Mouse (Mus musculus) heart, adult 2 months (tissue): ENCODE results near the gene Klkb1. TPM values are rescaled to one million over a fixed set of nuclear protein-coding genes. Genes with fewer than 3 reads are reported as not detected.

Source experiments
- DNase-seq, 2 experiments: peaks; one replicate each; pipeline ENCODE4 v3.0.0; 2021
- H3K27ac ChIP-seq: fragments of 200-600 bp; 2 replicates; pipeline ENCODE4 v1.8.1; 2022
- H3K27me3 ChIP-seq: fragments of 200-500 bp; 2 replicates; pipeline ENCODE4 v1.6.1; 2012; ENCODE audit warnings: mild to moderate bottlenecking, low read length, inconsistent platforms, mixed read lengths; ENCODE audit not compliant: control insufficient read depth, insufficient read depth
- H3K36me3 ChIP-seq: fragments of 200-500 bp; 2 replicates; pipeline ENCODE4 v1.6.1; 2012; ENCODE audit warnings: low read length, inconsistent platforms; ENCODE audit not compliant: control insufficient read depth, insufficient read depth
- H3K4me1 ChIP-seq: fragments of 200-500 bp; 2 replicates; pipeline ENCODE4 v1.6.1; 2011; ENCODE audit warnings: low read length; ENCODE audit not compliant: control insufficient read depth, insufficient read depth
- H3K4me3 ChIP-seq: fragments of 200-600 bp; 2 replicates; pipeline ENCODE4 v1.8.1; 2022
- H3K79me2 ChIP-seq: fragments of 200-500 bp; replicated peaks from 2 replicates; pipeline ENCODE4 v1.6.1; 2012; ENCODE audit warnings: mild to moderate bottlenecking, inconsistent platforms, low read length, moderate library complexity, mixed read lengths; ENCODE audit not compliant: control insufficient read depth, insufficient read depth
- H3K9ac ChIP-seq: fragments of 200-500 bp; 2 replicates; pipeline ENCODE4 v1.6.1; 2012; ENCODE audit warnings: low read depth, mild to moderate bottlenecking, control low read depth, inconsistent platforms, low read length, mixed read lengths
- CTCF ChIP-seq: fragments of 200-600 bp; IDR thresholded peaks from 2 replicates; pipeline ENCODE4 v1.8.1; 2022; ENCODE audit warnings: antibody characterized with exemption, mild to moderate bottlenecking, moderate library complexity
- EP300 ChIP-seq: fragments of 200-500 bp; IDR thresholded peaks from 2 replicates; pipeline ENCODE4 v1.6.1; 2011; ENCODE audit warnings: low read depth, low read length, control low read depth; ENCODE audit not compliant: insufficient read depth
- POLR2A ChIP-seq: fragments of 200-500 bp; IDR thresholded peaks from 2 replicates; pipeline ENCODE4 v1.6.1; 2011; ENCODE audit warnings: mild to moderate bottlenecking, low read depth, low read length, control low read depth; ENCODE audit not compliant: insufficient read depth
- WGBS: fragments of 180-500 bp; shearing (Covaris S2); methylation state at CpG from one replicate; pipeline ENCODE4 v1.1.7; 2018; 5-methylcytosine and 5-hydroxymethylcytosine counted together
- intact Hi-C: fragments of 180-260 bp; cut with DNase I; formaldehyde crosslinking; loops from one replicate; pipeline ENCODE4 v1.15.1; 2025
- polyA plus RNA-seq: library from polyadenylated mRNA; depleted of rRNA; stranded (reverse); fragments of >200 nt; gene quantifications from 2 replicates; pipeline ENCODE4 v1.2.3, GENCODE M21; 2012
- total RNA-seq, 2 experiments: library from RNA; stranded (reverse); gene quantifications; 2 replicates each; pipeline ENCODE4 v1.2.3; 2021

The Klkb1 gene
- total and polyA plus RNA-seq, 3 experiments, result 0.04 TPM; not detected in 2

DNA sequence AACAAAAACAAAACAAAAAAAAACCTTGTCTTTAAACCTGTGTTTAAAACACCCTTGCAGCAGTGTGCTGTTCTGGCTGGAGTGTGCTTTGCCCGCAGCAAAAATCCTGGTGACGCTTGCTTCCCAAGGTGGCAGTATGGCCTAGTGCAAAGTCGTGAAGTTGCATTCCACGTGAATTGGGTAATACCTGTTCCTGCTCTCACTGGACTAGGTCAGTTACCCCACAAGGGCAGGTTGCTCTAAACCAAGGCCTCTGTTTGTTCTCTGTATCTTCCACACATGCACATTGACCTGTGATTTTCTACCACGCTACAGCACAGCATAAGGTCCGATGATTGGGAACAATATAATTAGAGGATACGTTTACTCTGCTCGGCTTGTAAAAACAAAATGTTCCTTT, 13.0 kb downstream of the Klkb1 start:
- Histone ChIP-seq H3K4me3 (no peak overlapping the region), H3K4me1 (no peaks in the 10 kb centered on the region), H3K79me2 (no peaks in the 10 kb centered on the region), H3K27me3 (no peaks in the 10 kb centered on the region), H3K9ac (no peak overlapping the region), H3K27ac (no peak overlapping the region), H3K36me3 (no peaks in the 10 kb centered on the region)
- TF ChIP-seq EP300 (no peak), POLR2A (no peak), CTCF (no peak)
- no peak for DNase-seq
- 78% methylated on average over 8 of the region's 8 CpGs for WGBS
- intact Hi-C loops, result no loop called here

DNA sequence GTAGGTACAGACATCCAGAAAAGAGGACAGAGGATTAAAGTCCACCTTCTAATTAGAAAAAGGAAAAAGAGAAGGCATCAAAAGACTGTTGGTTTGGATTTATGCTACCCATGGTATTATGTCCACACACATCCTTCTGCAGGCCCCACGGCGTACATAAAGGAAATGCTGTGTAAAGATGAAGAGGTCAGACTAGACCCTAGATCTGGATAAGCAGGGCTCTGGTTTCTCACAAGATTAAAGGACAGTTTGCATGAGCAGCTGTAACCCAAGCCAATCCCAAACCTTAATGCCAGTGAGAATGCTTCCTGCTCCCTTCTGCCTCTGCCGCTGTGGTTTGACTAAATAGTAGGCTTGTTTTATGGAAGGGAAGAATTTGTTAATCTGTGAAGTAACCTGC, 17.2 kb downstream of the Klkb1 start:
- 80% methylated on average over 3 of the region's 3 CpGs for WGBS
- H3K79me2 ChIP-seq, result no peaks in the 10 kb centered on the region
- no peak overlapping the region for H3K4me3 ChIP-seq
- DNase-seq, result no peak
- H3K27ac ChIP-seq, result no peak overlapping the region
- H3K36me3 ChIP-seq, result no peaks in the 10 kb centered on the region
- H3K27me3 ChIP-seq, result no peaks in the 10 kb centered on the region
- no peak overlapping the region for H3K9ac ChIP-seq
- intact Hi-C loops, result no loop called here
- no peak for TF ChIP-seq CTCF
- TF ChIP-seq POLR2A, result no peak
- TF ChIP-seq EP300, result no peak
- H3K4me1 ChIP-seq, result no peaks in the 10 kb centered on the region

DNA sequence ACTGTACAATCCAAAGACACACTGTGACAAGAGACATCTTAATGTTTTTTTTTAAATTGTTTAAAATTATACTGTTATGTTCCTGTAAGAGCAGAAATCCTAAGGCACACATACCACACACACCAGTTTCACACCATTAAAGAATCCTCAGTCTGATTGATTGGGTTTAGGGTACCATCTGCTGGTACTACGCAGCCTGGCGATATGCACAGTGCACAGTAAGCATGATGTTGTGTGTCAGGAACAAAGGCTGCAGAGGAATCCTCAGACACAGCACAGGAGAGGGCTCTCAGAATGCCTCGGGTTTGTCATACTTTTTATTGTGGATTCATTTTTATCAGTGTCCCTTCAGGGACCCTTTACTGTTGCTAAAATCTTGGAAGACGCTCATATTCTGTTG, 20.3 kb downstream of the Klkb1 start:
- H3K9ac ChIP-seq, result no peak overlapping the region
- H3K36me3 ChIP-seq, result no peaks in the 10 kb centered on the region
- WGBS, result 78% methylated on average over 4 of the region's 4 CpGs
- H3K4me3 ChIP-seq, result no peak overlapping the region
- H3K79me2 ChIP-seq, result no peaks in the 10 kb centered on the region
- no peaks in the 10 kb centered on the region for H3K4me1 ChIP-seq
- no peak overlapping the region for H3K27ac ChIP-seq
- DNase-seq, result no peak
- no peak for TF ChIP-seq EP300
- no peak for TF ChIP-seq POLR2A
- TF ChIP-seq CTCF, result no peak
- intact Hi-C loops, result no loop called here
- no peaks in the 10 kb centered on the region for H3K27me3 ChIP-seq

DNA sequence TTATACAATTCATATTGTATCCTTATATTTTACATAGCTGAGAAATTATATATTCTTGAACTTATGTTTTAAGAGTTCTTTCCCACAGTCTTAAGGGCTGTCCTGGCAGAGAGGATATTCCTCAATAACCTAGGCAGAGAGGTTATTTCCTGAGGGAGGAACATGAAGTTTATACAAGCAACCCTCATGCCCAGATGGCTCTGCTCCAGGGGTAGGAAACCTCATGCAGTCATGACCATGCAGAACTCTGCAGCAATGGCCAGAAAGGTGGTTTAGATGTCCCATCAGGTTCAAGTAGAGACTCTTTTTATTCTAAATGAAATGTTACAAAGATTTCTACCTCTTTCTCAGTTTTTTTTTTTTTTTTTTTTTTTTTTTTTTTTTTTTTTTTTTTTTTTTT, 25.6 kb downstream of the Klkb1 start:
- Histone ChIP-seq H3K79me2 (no peaks in the 10 kb centered on the region), H3K27me3 (no peaks in the 10 kb centered on the region), H3K36me3 (no peaks in the 10 kb centered on the region), H3K27ac (no peak overlapping the region), H3K9ac (no peak overlapping the region), H3K4me3 (no peak overlapping the region), H3K4me1 (no peaks in the 10 kb centered on the region)
- DNase-seq, result no peak
- no peak for TF ChIP-seq CTCF
- TF ChIP-seq POLR2A, result no peak
- TF ChIP-seq EP300, result no peak
- intact Hi-C loops, result no loop called here

- H3K79me2 ChIP-seq, result no peaks in the 10 kb centered on the region
- H3K9ac ChIP-seq, result no peak overlapping the region
- no peaks in the 10 kb centered on the region for H3K4me1 ChIP-seq
- no peak overlapping the region for H3K27ac ChIP-seq
- no peaks in the 10 kb centered on the region for H3K27me3 ChIP-seq
- intact Hi-C loops, result no loop called here
- no peak overlapping the region for H3K4me3 ChIP-seq
- H3K36me3 ChIP-seq, result no peaks in the 10 kb centered on the region
- no peak for DNase-seq
- TF ChIP-seq CTCF (no peak), EP300 (no peak), POLR2A (no peak)
These were observed 26.2 kb downstream of the Klkb1 start for GRCm38 (mm10) chr8:45268485-45268884.

GRCm38 (mm10) chr8:45267611-45268391, 26.9 kb downstream of the Klkb1 start:
- Histone ChIP-seq H3K4me3 (no peak overlapping the region), H3K79me2 (no peaks in the 10 kb centered on the region), H3K27ac (no peak overlapping the region), H3K9ac (no peak overlapping the region), H3K27me3 (no peaks in the 10 kb centered on the region), H3K36me3 (no peaks in the 10 kb centered on the region), H3K4me1 (no peaks in the 10 kb centered on the region)
- intact Hi-C loops, result no loop called here
- 49% methylated on average over 4 of the region's 4 CpGs for WGBS
- TF ChIP-seq EP300 (no peak), POLR2A (no peak), CTCF (no peak)
- DNase-seq, result peak; percentile 40 to 55
